Mouse (Mus musculus) kidney, embryonic 16.5 days (tissue): ENCODE measurements at regions not wholly inside any gene's neighbourhood (a gene's known extent, or its start where the extent isn't known, plus 50 kb on each side); places are given as distances from the start of the nearest gene placed in this dataset.
A peak's percentile ranks its signal among the peaks of the same experiment; 100 is the strongest.

Source experiments
- ATAC-seq: fragments of 200-750 bp; cut with Nextera tagmentation; 2 replicates; pipeline ENCODE4 v1.8.0; 2017; ENCODE audit warnings: moderate TSS enrichment; ENCODE audit not compliant: low FRiP score, low TSS enrichment
- H3K27ac ChIP-seq: fragments of 300-500 bp; sonication (generic); 2 replicates; pipeline ENCODE4 v1.5.1; 2014; ENCODE audit warnings: low read length
- H3K27me3 ChIP-seq: fragments of 300-500 bp; sonication (generic); 2 replicates; pipeline ENCODE4 v1.6.1; 2014; ENCODE audit warnings: low read length, control low read depth, mixed read lengths; ENCODE audit not compliant: insufficient read depth
- H3K36me3 ChIP-seq: fragments of 300-500 bp; sonication (generic); 2 replicates; pipeline ENCODE4 v1.6.1; 2014; ENCODE audit warnings: low read length, control low read depth, mixed read lengths; ENCODE audit not compliant: insufficient read depth
- H3K4me1 ChIP-seq: fragments of 300-500 bp; sonication (generic); 2 replicates; pipeline ENCODE4 v1.6.1; 2014; ENCODE audit warnings: low read length, control low read depth, mixed read lengths; ENCODE audit not compliant: insufficient read depth
- H3K4me2 ChIP-seq: fragments of 300-500 bp; sonication (generic); replicated peaks from 2 replicates; pipeline ENCODE4 v1.6.1; 2014; ENCODE audit warnings: low read depth, low read length
- H3K4me3 ChIP-seq: fragments of 300-500 bp; sonication (generic); 2 replicates; pipeline ENCODE4 v1.5.1; 2014; ENCODE audit warnings: mild to moderate bottlenecking, low read length
- H3K9ac ChIP-seq: fragments of 300-500 bp; sonication (generic); replicated peaks from 2 replicates; pipeline ENCODE4 v1.6.1; 2014; ENCODE audit warnings: low read length
- H3K9me3 ChIP-seq: fragments of 300-500 bp; sonication (generic); 2 replicates; pipeline ENCODE4 v1.6.1; 2016; ENCODE audit warnings: low read length, control low read depth
- WGBS: fragments of 180-500 bp; shearing (Covaris S2); extraction: QIAGEN DNeasy Blood & Tissue Kit; methylation state at CpG from one replicate; pipeline ENCODE4 v1.1.7; 2014; 5-methylcytosine and 5-hydroxymethylcytosine counted together

- peak; percentile 88; the same call in 1 of the 2 replicates for ATAC-seq
- no peaks in the 10 kb centered on the region for H3K9me3 ChIP-seq
- WGBS = 3% methylated on average over 9 of the region's 9 CpGs
- H3K4me2 ChIP-seq = peak overlapping the region; percentile 43
- H3K27ac ChIP-seq = no peak overlapping the region
- H3K4me1 ChIP-seq = 0 out of 2 replicates have a peak, but pooled peaks cover 2% of the 10 kb centered on the region
- no peak overlapping the region for H3K9ac ChIP-seq
- H3K27me3 ChIP-seq = no peaks in the 10 kb centered on the region; the same call in 1 of the 2 replicates
- H3K4me3 ChIP-seq = peak overlapping the region; percentile 18
- H3K36me3 ChIP-seq = no peaks in the 10 kb centered on the region
Observed at GRCm38 (mm10) chr1:41810318-41810964, 885.1 kb upstream of the Pou3f3 start.

GRCm38 (mm10) chr1:41811130-41811529, 884.4 kb upstream of the Pou3f3 start:
- WGBS = 75% methylated on average over 3 of the region's 3 CpGs
- no peak for ATAC-seq
- H3K4me2 ChIP-seq = peak overlapping the region; percentile 43; the same call in 1 of the 2 replicates
- H3K36me3 ChIP-seq = no peaks in the 10 kb centered on the region
- H3K4me3 ChIP-seq = no peak overlapping the region
- no peaks in the 10 kb centered on the region for H3K9me3 ChIP-seq
- H3K27me3 ChIP-seq = no peaks in the 10 kb centered on the region; the same call in 1 of the 2 replicates
- H3K27ac ChIP-seq = no peak overlapping the region
- H3K9ac ChIP-seq = no peak overlapping the region
- 0 out of 2 replicates have a peak, but pooled peaks cover 2% of the 10 kb centered on the region for H3K4me1 ChIP-seq

- no peak overlapping the region for H3K9ac ChIP-seq
- ATAC-seq = no peak
- 0 out of 2 replicates have a peak, but pooled peaks cover 2% of the 10 kb centered on the region for H3K4me1 ChIP-seq
- no peak overlapping the region for H3K4me2 ChIP-seq
- no peaks in the 10 kb centered on the region; the same call in 1 of the 2 replicates for H3K27me3 ChIP-seq
- WGBS = 52% methylated on average over 7 of the region's 7 CpGs
- H3K4me3 ChIP-seq = no peak overlapping the region
- H3K27ac ChIP-seq = no peak overlapping the region
- no peaks in the 10 kb centered on the region for H3K9me3 ChIP-seq
- H3K36me3 ChIP-seq = no peaks in the 10 kb centered on the region
Observed at GRCm38 (mm10) chr1:41812071-41812470, 883.5 kb upstream of the Pou3f3 start.

GRCm38 (mm10) chr1:41814032-41815005, 881.2 kb upstream of the Pou3f3 start:
- Histone ChIP-seq H3K4me1 (0 out of 2 replicates have a peak, but pooled peaks cover 2% of the 10 kb centered on the region), H3K27ac (no peak overlapping the region), H3K9ac (no peak overlapping the region), H3K9me3 (no peaks in the 10 kb centered on the region), H3K4me3 (no peak overlapping the region), H3K36me3 (no peaks in the 10 kb centered on the region), H3K4me2 (no peak overlapping the region), H3K27me3 (no peaks in the 10 kb centered on the region; the same call in 1 of the 2 replicates)
- 81% methylated on average over 10 of the region's 10 CpGs for WGBS
- ATAC-seq = no peak

- Histone ChIP-seq H3K36me3 (no peaks in the 10 kb centered on the region), H3K4me2 (no peak overlapping the region), H3K27ac (no peak overlapping the region), H3K4me1 (0 out of 2 replicates have a peak, but pooled peaks cover 2% of the 10 kb centered on the region), H3K4me3 (no peak overlapping the region), H3K9ac (no peak overlapping the region), H3K27me3 (no peaks in the 10 kb centered on the region; the same call in 1 of the 2 replicates), H3K9me3 (no peaks in the 10 kb centered on the region)
- WGBS = 89% methylated on average over 4 of the region's 4 CpGs
- ATAC-seq = no peak
Observed at GRCm38 (mm10) chr1:41815021-41815420, 880.5 kb upstream of the Pou3f3 start.

GRCm38 (mm10) chr1:41822742-41823141, 872.8 kb upstream of the Pou3f3 start:
- no peaks in the 10 kb centered on the region for H3K9me3 ChIP-seq
- 81% methylated on average over 5 of the region's 5 CpGs for WGBS
- ATAC-seq = no peak

GRCm38 (mm10) chr1:41825223-41825622, 870.3 kb upstream of the Pou3f3 start:
- WGBS = 83% methylated on average over 4 of the region's 4 CpGs
- no peak for ATAC-seq
- no peak overlapping the region for H3K4me3 ChIP-seq
- H3K36me3 ChIP-seq = no peaks in the 10 kb centered on the region
- no peaks in the 10 kb centered on the region for H3K4me1 ChIP-seq
- H3K9me3 ChIP-seq = no peaks in the 10 kb centered on the region
- no peaks in the 10 kb centered on the region for H3K27me3 ChIP-seq
- no peak overlapping the region for H3K27ac ChIP-seq
- no peak overlapping the region for H3K4me2 ChIP-seq
- H3K9ac ChIP-seq = no peak overlapping the region

More at GRCm38 (mm10) chr1:41822742-41823141, 872.8 kb upstream of the Pou3f3 start:
- Histone ChIP-seq H3K27ac (no peak overlapping the region), H3K36me3 (no peaks in the 10 kb centered on the region), H3K4me3 (no peak overlapping the region), H3K27me3 (no peaks in the 10 kb centered on the region), H3K4me2 (no peak overlapping the region), H3K4me1 (no peaks in the 10 kb centered on the region), H3K9ac (no peak overlapping the region)

GRCm38 (mm10) chr1:41831641-41832040, 863.9 kb upstream of the Pou3f3 start:
- Histone ChIP-seq H3K27me3 (no peaks in the 10 kb centered on the region), H3K27ac (no peak overlapping the region), H3K4me2 (no peak overlapping the region), H3K9ac (no peak overlapping the region), H3K4me1 (no peaks in the 10 kb centered on the region), H3K9me3 (no peaks in the 10 kb centered on the region), H3K4me3 (no peak overlapping the region), H3K36me3 (no peaks in the 10 kb centered on the region)
- WGBS = 23% methylated on average over 2 of the region's 2 CpGs
- no peak for ATAC-seq
